Mouse (Mus musculus) gastrocnemius, postnatal 25 days (tissue): Measurements from ENCODE around the gene Lce3a. TPM values are rescaled to one million over a fixed set of nuclear protein-coding genes. Genes with fewer than 3 reads are reported as not detected.

Experiments
- DNase-seq: peaks from one replicate; pipeline ENCODE4 v3.0.0; 2022
- long read RNA-seq, 2 experiments: library from polyadenylated mRNA; stranded (forward); transcript quantifications; one replicate each; pipeline ENCODE4 v2.0.0; 2021
- total RNA-seq, 2 experiments: library from RNA; stranded (reverse); gene quantifications; 1 replicate in 1 of 2; 2 replicates in 1 of 2; pipeline ENCODE4 v1.2.3; 2021

The Lce3a gene
- total RNA-seq = not detected
- long read RNA-seq, experiment 1 = 0 reads
- long read RNA-seq, experiment 2 = 0 reads

DNA sequence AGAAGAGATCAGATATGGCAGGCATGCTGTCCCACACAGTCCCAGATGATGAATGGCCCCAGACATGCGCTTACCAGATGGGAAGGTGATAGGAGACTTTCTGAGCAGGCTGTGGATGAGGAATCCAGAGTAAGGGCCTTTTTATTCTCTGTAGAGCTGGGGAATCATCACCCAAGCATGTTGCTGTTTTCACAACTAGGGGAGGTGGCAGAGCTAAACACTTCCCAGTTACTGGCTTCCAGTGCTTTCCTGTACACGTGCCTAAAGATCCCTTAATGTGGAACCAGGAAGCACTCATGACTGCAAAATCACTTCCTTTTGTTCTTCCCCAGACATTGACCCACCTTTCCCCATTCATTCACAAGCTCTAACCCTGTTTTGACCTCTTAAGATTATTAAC lies at the start of gene Lce3a:
TSS of gene Lce3a (minus strand) at position 101 of the 400 bp plus-strand sequence.
- no peak for DNase-seq

DNA sequence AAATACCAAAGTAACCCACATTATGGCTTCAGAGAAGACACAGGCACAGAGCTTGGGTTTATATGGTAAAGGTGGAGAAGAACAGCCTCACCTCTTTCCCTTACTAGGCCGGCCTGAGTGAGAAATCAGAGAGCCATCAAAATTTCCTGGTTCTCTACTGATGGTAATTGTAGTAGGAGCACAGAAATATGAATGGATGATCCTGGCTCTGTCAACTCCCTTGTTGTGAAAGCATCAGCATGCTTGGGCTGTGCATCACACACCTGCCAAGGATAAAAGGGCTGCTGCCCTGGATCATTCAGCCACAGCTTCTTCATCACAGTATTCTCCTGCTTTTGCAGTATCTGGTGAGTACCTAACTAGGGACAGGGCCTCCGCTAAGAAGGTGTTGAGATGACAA lies 40.7 kb upstream of the Lce3a start, which contains the start of gene Lce3e:
TSS of gene Lce3e (plus strand) at position 301 of the 400 bp plus-strand sequence.
- no peak for DNase-seq

DNA sequence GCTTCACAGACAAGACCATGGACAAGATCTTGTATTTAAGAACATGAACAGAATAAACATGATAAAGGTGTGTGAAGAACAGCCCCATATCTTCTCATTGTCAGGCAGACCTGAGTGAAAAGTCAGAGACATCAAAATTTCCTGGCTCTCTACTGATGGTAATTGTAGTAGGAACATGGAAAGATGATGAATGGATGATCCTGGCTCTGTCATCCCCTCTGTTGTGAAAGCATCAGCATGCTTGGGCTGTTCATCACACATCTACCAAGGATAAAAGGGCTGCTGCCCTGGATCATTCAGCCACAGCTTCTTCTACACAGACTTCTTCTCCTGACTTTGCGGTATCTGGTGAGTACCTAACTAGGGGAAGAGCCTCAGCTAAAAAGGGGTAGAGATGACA lies 31.1 kb upstream of the Lce3a start, which contains the start of gene Lce3d:
TSS of gene Lce3d (plus strand) at position 301 of the 400 bp plus-strand sequence.
- no peak for DNase-seq

DNA sequence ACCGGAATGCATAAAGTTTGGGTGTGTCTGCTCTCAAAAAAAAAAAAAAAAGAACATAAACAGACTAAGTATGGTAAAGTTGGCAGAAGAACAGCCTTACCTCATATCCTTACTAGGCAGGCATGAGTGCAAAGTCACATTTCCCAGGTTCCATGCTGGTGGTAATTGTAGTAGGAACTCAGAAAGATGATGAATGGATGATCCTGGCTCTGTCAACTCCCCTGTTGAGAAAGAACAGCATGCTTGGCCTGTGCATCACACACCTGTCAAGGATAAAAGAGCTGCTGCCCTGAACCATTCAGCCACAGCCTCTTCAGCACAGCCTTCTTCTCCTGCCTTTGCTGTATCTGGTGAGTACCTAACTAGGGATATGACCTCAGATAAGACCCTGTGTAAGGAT lies 18.2 kb upstream of the Lce3a start, which contains the start of gene Lce3c:
TSS of gene Lce3c (plus strand) at position 301 of the 400 bp plus-strand sequence.
- no peak for DNase-seq

DNA sequence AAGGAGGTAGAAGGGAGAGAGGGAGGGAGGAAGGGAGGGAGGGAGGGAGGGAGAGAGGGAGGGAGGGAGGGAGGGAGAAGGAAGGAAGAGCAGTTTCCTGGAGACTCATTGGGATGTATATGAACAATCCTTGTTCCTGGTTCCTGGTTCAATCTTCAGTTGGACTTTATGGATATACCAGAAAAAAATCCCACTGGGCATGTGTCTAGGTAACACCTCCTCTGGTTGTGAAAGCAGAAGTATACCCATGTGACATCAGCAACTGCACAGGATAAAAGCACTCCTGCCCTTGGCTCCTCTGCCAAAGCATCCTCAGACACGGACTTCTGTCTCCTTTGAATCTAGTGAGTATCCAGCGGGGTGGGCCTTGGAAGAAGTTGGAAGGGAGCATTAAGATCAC lies 6.6 kb upstream of the Lce3a start, which contains the start of gene Lce3b:
TSS of gene Lce3b (plus strand) at position 301 of the 400 bp plus-strand sequence.
- no peak for DNase-seq

DNA sequence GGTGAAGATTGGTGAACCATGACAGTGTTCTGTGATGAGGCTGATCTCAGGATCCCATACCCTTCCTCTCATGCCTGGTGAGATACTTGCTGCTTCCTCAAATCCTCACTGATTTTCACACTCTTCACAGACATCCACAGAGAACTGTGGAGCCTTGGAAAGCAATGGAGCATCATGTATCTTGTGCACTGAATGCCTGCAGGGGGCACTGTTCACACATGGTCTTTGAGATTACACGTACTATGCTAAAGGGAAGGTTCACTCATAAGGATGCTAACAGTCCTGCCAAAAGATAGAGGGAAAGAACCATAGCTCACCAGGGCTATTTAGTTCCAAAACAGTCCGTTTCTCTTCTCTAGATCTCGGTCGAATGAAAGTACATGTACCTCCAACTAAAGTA lies 5.7 kb downstream of the Lce3a start:
- DNase-seq = no peak

GRCm38 (mm10) chr3:92907571-92907970 lies 18.5 kb downstream of the Lce3a start:
- no peak for DNase-seq

DNA sequence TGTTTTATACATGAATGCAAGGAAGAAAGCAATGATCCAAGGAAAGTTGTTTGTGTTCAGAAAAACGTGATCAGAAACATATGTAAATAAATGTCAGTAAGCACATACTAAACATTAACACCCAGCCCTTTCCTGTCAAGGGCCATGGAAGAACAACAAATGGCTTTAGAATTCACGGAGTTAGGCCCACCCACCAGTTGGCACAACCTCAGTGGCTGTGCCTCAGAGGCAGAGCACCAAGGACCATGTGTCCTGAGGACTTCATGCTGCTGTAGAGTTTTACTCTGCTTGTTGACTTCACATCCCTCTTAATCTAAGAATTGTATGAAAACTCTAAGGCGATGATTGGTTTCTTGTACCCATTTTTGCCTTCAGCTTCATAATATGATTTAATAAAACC lies 20.8 kb downstream of the Lce3a start:
- DNase-seq = no peak

DNA sequence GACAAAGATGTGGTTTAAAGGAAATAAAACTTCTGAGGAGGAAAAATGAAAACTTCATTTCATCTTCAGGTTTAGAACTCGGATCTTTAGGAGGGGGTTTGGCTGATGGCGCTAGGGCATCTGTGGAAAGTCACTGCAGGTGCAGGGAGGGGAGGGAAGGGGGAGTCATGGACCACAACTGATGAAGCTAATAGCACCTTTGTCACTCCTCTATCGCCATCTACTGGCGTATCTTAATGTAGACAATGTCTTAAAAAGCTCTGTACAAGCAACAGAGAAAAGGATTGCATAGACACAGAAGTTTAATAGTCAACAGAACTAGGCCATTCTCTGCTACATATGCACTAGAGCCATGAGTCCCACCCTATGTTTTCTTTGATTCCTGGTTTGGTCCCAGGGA lies 22.4 kb downstream of the Lce3a start:
- DNase-seq = no peak

DNA sequence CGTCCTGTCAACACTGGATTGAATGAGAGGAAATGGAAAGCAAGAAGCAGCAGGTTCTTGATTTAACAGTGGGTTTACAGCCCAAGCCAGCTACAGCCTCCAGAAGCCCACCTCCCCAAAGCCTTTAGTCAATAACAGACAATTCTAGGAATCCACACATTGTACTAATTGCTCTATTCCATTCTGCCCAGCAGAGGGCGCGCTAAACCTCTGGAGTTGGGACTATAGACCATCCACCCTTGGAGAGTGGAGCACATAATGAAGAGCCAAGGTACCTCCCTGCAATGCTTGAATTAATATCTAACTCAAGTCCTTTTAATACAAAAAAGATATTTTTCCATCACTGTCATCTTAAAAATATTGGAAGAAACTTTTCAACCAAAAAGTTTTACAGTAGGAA lies 23.0 kb downstream of the Lce3a start:
- DNase-seq = no peak

DNA sequence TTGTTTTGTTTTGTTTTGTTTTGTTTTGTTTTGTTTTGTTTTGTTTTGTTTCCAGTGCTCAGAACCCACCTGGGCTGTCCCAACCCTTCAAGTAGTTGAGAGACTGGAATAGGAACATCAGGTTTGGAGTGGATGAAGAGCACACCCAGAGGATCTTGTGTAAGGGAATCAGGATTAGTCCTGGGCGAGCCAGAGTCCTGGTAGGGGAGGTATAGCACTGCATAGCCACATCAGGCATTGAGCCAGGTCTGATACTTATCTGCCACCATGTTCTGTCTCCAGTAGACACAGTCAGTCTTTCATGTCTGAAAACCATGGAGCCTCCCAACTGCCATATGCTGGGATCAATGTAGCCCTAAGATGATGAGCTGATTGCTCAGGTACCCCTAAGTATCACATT lies 31.5 kb downstream of the Lce3a start:
- no peak for DNase-seq

DNA sequence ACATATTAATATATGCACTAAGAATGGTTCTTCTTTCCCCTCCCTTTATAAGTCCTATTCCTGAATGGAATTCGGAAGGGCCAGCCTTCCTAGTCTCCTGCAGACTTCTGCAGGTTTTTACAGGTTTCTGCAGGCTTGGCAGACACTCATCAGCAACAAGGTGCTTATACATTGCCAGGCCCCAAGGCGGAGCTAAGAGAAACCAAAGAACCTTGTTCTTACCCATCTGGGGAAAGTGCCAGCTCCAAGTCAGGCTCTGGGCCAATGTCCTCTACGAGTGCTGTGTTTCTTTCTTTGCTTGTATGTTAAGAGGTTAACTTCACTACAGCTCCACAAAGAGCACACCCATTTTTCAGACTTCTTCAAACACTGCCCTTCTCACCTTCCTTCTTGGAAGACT lies 32.0 kb downstream of the Lce3a start:
- no peak for DNase-seq

Other genes with a start within 250 kb of the Lce3a start
- not detected for gene Lce1c, start 247.0 kb downstream of the Lce3a start, total RNA-seq
- not detected for gene Lce1d, start 239.0 kb downstream of the Lce3a start, total RNA-seq
- not detected for gene Lce1e, start 217.2 kb downstream of the Lce3a start, total RNA-seq
- not detected for gene Lce1f, start 205.9 kb downstream of the Lce3a start, total RNA-seq
- gene Gm38119, start 187.1 kb downstream of the Lce3a start, total RNA-seq = not detected
- gene Lce1g, start 173.9 kb downstream of the Lce3a start, total RNA-seq = not detected
- not detected for gene Lce1h, start 161.2 kb downstream of the Lce3a start, total RNA-seq
- gene Lce1i, start 147.3 kb downstream of the Lce3a start, total RNA-seq = not detected
- gene Lce1j, start 135.7 kb downstream of the Lce3a start, total RNA-seq = not detected
- not detected for gene Lce1k, start 118.3 kb downstream of the Lce3a start, total RNA-seq
- gene Kprp, start 99.0 kb downstream of the Lce3a start, total RNA-seq = not detected
- gene Lce1l, start 74.9 kb downstream of the Lce3a start, total RNA-seq = not detected
- gene 2310050C09Rik, start 56.0 kb downstream of the Lce3a start, total RNA-seq = not detected
- gene Lce3b, start 6.7 kb upstream of the Lce3a start, total RNA-seq = not detected
- not detected for gene Lce3c, start 18.3 kb upstream of the Lce3a start, total RNA-seq
- not detected for gene Lce3d, start 31.2 kb upstream of the Lce3a start, total RNA-seq
- not detected for gene Lce3e, start 40.8 kb upstream of the Lce3a start, total RNA-seq
- not detected for gene Lce3f, start 66.0 kb upstream of the Lce3a start, total RNA-seq
- gene Crct1, start 89.5 kb upstream of the Lce3a start, total RNA-seq = not detected
- gene Lce1m, start 92.8 kb upstream of the Lce3a start, total RNA-seq = not detected
- gene Gm4858, start 142.6 kb upstream of the Lce3a start, total RNA-seq = not detected
- not detected for gene Crnn, start 218.6 kb upstream of the Lce3a start, total RNA-seq